Mouse (Mus musculus) C2C12 (cell line): ENCODE results near the gene Dip2c.

Experiments
- CEBPB ChIP-seq: IDR thresholded peaks from one replicate; pipeline ENCODE4 v1.6.1; 2011; ENCODE audit warnings: low read depth, mild to moderate bottlenecking, control low read depth, moderate library complexity
- CTCF ChIP-seq: IDR thresholded peaks from one replicate; pipeline ENCODE4 v1.5.1; 2011; ENCODE audit not compliant: control insufficient read depth, insufficient read depth, insufficient read length
- FOSL1 ChIP-seq: IDR thresholded peaks from one replicate; pipeline ENCODE4 v1.8.0; 2011; ENCODE audit warnings: mild to moderate bottlenecking, low read length; ENCODE audit not compliant: poor library complexity, insufficient read depth, severe bottlenecking
- MAX ChIP-seq: IDR thresholded peaks from one replicate; pipeline ENCODE4 v1.6.1; 2011; ENCODE audit warnings: mild to moderate bottlenecking, control low read depth
- MYOG ChIP-seq: IDR thresholded peaks from one replicate; pipeline ENCODE4 v1.6.1; 2011; ENCODE audit not compliant: control insufficient read depth, insufficient read length; ENCODE audit errors: extremely low read depth
- USF1 ChIP-seq: IDR thresholded peaks from one replicate; pipeline ENCODE4 v1.6.1; 2011; ENCODE audit warnings: low read depth, mild to moderate bottlenecking, control low read depth, moderate library complexity

DNA sequence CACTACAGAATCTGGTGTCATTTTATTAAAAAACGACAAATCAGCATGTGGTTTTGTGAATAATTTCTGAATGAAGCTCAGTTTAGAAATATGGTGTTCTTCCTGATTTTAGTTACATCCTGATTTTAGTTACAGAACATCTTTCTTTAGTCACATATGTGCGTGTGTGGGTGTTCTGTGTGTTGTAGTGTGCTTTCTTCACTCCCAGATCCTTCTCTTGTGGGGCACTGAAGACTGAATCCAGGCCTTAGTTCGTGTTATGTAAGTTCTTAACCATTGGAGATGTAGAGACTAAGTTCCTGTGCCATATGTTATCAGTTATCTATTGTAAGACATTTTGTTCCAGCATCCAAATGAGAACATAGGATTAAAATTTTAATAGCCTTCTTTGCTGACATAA lies 117.1 kb downstream of the Dip2c start:
- TF ChIP-seq CTCF = no peak
- no peak for TF ChIP-seq MYOG
- TF ChIP-seq CEBPB = no peak
- TF ChIP-seq USF1 = no peak
- TF ChIP-seq MAX = no peak
- no peak for TF ChIP-seq FOSL1
